Mouse (Mus musculus) embryonic fibroblast, embryonic 13.5 days (primary cell): ENCODE results near the gene Nle1.

Experiments used
- CTCF ChIP-seq: IDR thresholded peaks from 2 replicates; pipeline ENCODE4 v1.5.1; 2011; ENCODE audit warnings: mild to moderate bottlenecking, control low read depth, low read length, moderate library complexity, borderline replicate concordance; ENCODE audit not compliant: insufficient read depth
- POLR2A ChIP-seq: IDR thresholded peaks from 2 replicates; pipeline ENCODE4 v1.6.1; 2011; ENCODE audit warnings: low read depth, mild to moderate bottlenecking, control low read depth, low read length, moderate library complexity

DNA sequence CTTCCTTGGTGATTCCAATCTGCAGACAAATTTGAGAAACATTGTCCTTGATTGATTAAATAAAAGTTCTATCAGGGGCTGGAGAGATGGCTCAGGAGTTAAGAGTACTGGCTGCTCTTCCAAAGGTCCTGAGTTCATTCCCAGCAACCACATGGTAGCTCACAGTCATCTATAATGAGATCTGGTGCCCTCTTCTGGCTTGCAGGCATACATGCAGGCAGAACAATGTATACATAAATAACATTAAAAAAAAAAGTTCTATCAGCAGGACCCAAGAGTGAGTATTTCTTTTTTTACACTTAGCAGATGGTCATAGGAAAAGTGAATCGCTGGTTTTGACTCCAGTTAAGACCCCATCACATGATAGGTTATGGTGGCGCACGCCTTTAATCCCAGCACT lies 21.7 kb downstream of the Nle1 start:
- TF ChIP-seq CTCF (no peak), POLR2A (no peak)
